9 mouse cellular contexts compared by ENCODE assay signal in genomic region chr12:26356191-26356590, GRCm38 (mm10). TPM values are rescaled to one million over a fixed set of nuclear protein-coding genes. Genes with fewer than 3 reads are reported as not detected.
DNase-seq lines count a peak whose midpoint lies in the region; ATAC-seq and TF ChIP-seq lines count a peak whose summit lies in the region.
"Had no signal": no experiment of that assay in that cellular context is flagged by ENCODE, and none has a peak within 500 bp of the region (broad histone marks: within the 10 kb centered on the region; RNA-seq: fewer than 3 reads in every experiment).

No protein-coding gene starts in this region.

- no peak for DNase-seq in hindbrain, embryonic 11.5 days (ENCODE audit: low spot score)
- peak; percentile 65 for DNase-seq in adrenal gland, postnatal 14 days
- peak; percentile 68 to 75 for DNase-seq in heart, postnatal 14 days
- peak; percentile 77 for DNase-seq in lung, postnatal 0 days (ENCODE audit: low spot score)
- no peak for DNase-seq in MN1 (ENCODE audit: low spot score)
- no peak for DNase-seq in hindbrain, embryonic 10.5 days (ENCODE audit: low spot score)

- no peak overlapping the region for H3K27ac ChIP-seq in hindbrain, embryonic 13.5 days
- no peak overlapping the region for H3K27ac ChIP-seq in hindbrain, embryonic 11.5 days (ENCODE audit: low read depth, low read length)
- 0 out of 2 replicates have a peak overlapping the region, but pooled peaks have one; percentile 1 for H3K27ac ChIP-seq in lung, postnatal 0 days (ENCODE audit: low read length)
- H3K27ac ChIP-seq in hindbrain, embryonic 10.5 days = no peak overlapping the region
- H3K27ac ChIP-seq in forebrain, embryonic 12.5 days = no peak overlapping the region

- H3K9me3 ChIP-seq in hindbrain, embryonic 13.5 days = no peaks in the 10 kb centered on the region
- H3K9me3 ChIP-seq in hindbrain, embryonic 11.5 days (ENCODE audit: control insufficient read depth, low read length) = no peaks in the 10 kb centered on the region
- H3K9me3 ChIP-seq in lung, postnatal 0 days (ENCODE audit: low read length) = no peaks in the 10 kb centered on the region
- no peaks in the 10 kb centered on the region for H3K9me3 ChIP-seq in hindbrain, embryonic 10.5 days
- no peaks in the 10 kb centered on the region for H3K9me3 ChIP-seq in forebrain, embryonic 12.5 days

- H3K4me3 ChIP-seq in hindbrain, embryonic 13.5 days = no peak overlapping the region
- H3K4me3 ChIP-seq in hindbrain, embryonic 11.5 days (ENCODE audit: low read depth, low read length) = no peak overlapping the region
- no peak overlapping the region for H3K4me3 ChIP-seq in lung, postnatal 0 days (ENCODE audit: low read depth, low read length)
- H3K4me3 ChIP-seq in hindbrain, embryonic 10.5 days = no peak overlapping the region
- no peak overlapping the region for H3K4me3 ChIP-seq in forebrain, embryonic 12.5 days (replicated peaks)
- H3K4me3 ChIP-seq: myocyte had no signal

- H3K36me3 ChIP-seq in hindbrain, embryonic 13.5 days = 0 out of 2 replicates have a peak, but pooled peaks cover 3% of the 10 kb centered on the region
- H3K36me3 ChIP-seq in hindbrain, embryonic 11.5 days (ENCODE audit: control insufficient read depth, insufficient read depth, low read length) = no peaks in the 10 kb centered on the region
- no peaks in the 10 kb centered on the region for H3K36me3 ChIP-seq in lung, postnatal 0 days (ENCODE audit: insufficient read depth, low read length)
- H3K36me3 ChIP-seq in hindbrain, embryonic 10.5 days = peaks cover 35% of the 10 kb centered on the region
- H3K36me3 ChIP-seq in forebrain, embryonic 12.5 days (replicated peaks) = peaks cover 9% of the 10 kb centered on the region

- peak; percentile 89 for TF ChIP-seq EP300 in lung, postnatal 0 days (IDR thresholded peaks at IDR 0.05)

- 0 out of 2 replicates have a peak overlapping the region, but pooled peaks have one; percentile 1 for H3K9ac ChIP-seq in hindbrain, embryonic 13.5 days
- H3K9ac ChIP-seq in hindbrain, embryonic 11.5 days (ENCODE audit: low read depth, low read length) = no peak overlapping the region
- H3K9ac ChIP-seq in lung, postnatal 0 days (replicated peaks; ENCODE audit: low read depth) = no peak overlapping the region
- H3K9ac ChIP-seq in forebrain, embryonic 12.5 days = no peak overlapping the region

- H3K4me1 ChIP-seq in hindbrain, embryonic 13.5 days (replicated peaks) = peaks cover 35% of the 10 kb centered on the region
- H3K4me1 ChIP-seq in hindbrain, embryonic 11.5 days (replicated peaks; ENCODE audit: control insufficient read depth, insufficient read depth, low read length) = no peaks in the 10 kb centered on the region
- peaks cover 3% of the 10 kb centered on the region; the same call in 1 of the 2 replicates for H3K4me1 ChIP-seq in lung, postnatal 0 days (ENCODE audit: insufficient read depth, low read depth, low read length)
- H3K4me1 ChIP-seq in hindbrain, embryonic 10.5 days (replicated peaks) = peaks cover 9% of the 10 kb centered on the region
- peaks cover 14% of the 10 kb centered on the region for H3K4me1 ChIP-seq in forebrain, embryonic 12.5 days

- TF ChIP-seq CTCF in lung, postnatal 0 days (IDR thresholded peaks at IDR 0.05) = no peak

- no peak overlapping the region for H3K4me2 ChIP-seq in hindbrain, embryonic 13.5 days
- H3K4me2 ChIP-seq in hindbrain, embryonic 11.5 days (replicated peaks; ENCODE audit: low read depth, low read length) = no peak overlapping the region
- no peak overlapping the region for H3K4me2 ChIP-seq in lung, postnatal 0 days (replicated peaks; ENCODE audit: low read depth, low read length)
- no peak overlapping the region for H3K4me2 ChIP-seq in forebrain, embryonic 12.5 days

- intact Hi-C loops in heart, postnatal 14 days (cut with DNase I) = loop anchor here (2.0 to 5.0 kb wide), 2 partner anchors 39 to 59 kb away; partner anchors contain the start of gene Rnf144a

- 87% methylated on average over 7 of the region's 7 CpGs for WGBS in hindbrain, embryonic 13.5 days
- WGBS in hindbrain, embryonic 11.5 days = 86% methylated on average over 7 of the region's 7 CpGs
- 28% methylated on average over 7 of the region's 7 CpGs for whole genome bisulfite sequencing in lung, postnatal 0 days
- WGBS in hindbrain, embryonic 10.5 days = 78% methylated on average over 7 of the region's 7 CpGs
- 90% methylated on average over 7 of the region's 7 CpGs for WGBS in forebrain, embryonic 12.5 days

- ATAC-seq in hindbrain, embryonic 13.5 days (ENCODE audit: low FRiP score) = no peak
- ATAC-seq in hindbrain, embryonic 11.5 days (ENCODE audit: low FRiP score) = no peak
- peak; percentile 67 for ATAC-seq in lung, postnatal 0 days
- ATAC-seq in forebrain, embryonic 12.5 days (ENCODE audit: low FRiP score) = no peak

- no peaks in the 10 kb centered on the region for H3K27me3 ChIP-seq in hindbrain, embryonic 13.5 days
- H3K27me3 ChIP-seq in hindbrain, embryonic 11.5 days (ENCODE audit: control insufficient read depth, insufficient read depth, low read length) = no peaks in the 10 kb centered on the region
- H3K27me3 ChIP-seq in lung, postnatal 0 days (replicated peaks; ENCODE audit: insufficient read depth, low read length) = no peaks in the 10 kb centered on the region
- H3K27me3 ChIP-seq in hindbrain, embryonic 10.5 days (ENCODE audit: insufficient read depth, poor library complexity, severe bottlenecking) = no peaks in the 10 kb centered on the region
- no peaks in the 10 kb centered on the region for H3K27me3 ChIP-seq in forebrain, embryonic 12.5 days

RNA-seq across cellular contexts. Expression of gene Rnf144a, which starts 58.9 kb away (rescaled TPM):
- 26.0 and 26.6 TPM in 2 replicates for polyA plus RNA-seq in hindbrain, embryonic 13.5 days (2015; fragmentation: Nextera tagmentation; extraction: Ambion mirVana)
- polyA plus RNA-seq in hindbrain, embryonic 11.5 days (2014; fragmentation: Nextera tagmentation; extraction: Ambion mirVana) = 23.7 and 30.8 TPM in 2 replicates
- 24.1 and 33.5 TPM in 2 replicates for total RNA-seq in adrenal gland, postnatal 14 days (2021)
- 10 to 100 TPM; 29.9 to 31.8 TPM for total RNA-seq in heart, postnatal 14 days (2021)
- polyA plus RNA-seq in lung, postnatal 0 days (2015; fragmentation: Nextera tagmentation; extraction: Ambion mirVana) = 69.6 and 73.7 TPM in 2 replicates
- polyA plus RNA-seq in hindbrain, embryonic 10.5 days (2016; fragmentation: Nextera tagmentation; extraction: Ambion mirVana) = 34.3 and 38.4 TPM in 2 replicates
- polyA plus RNA-seq in forebrain, embryonic 12.5 days (2016; fragmentation: Nextera tagmentation; extraction: Ambion mirVana) = 50.7 and 52.1 TPM in 2 replicates
- polyA plus RNA-seq: myocyte had no signal

Comparison
In these comparisons a context has a peak if more than half of its experiments do, and no peak if none do; other contexts are left out.
1. DNase-seq: peak in adrenal gland, postnatal 14 days (single experiment), heart, postnatal 14 days (2 of 2) and lung, postnatal 0 days (single experiment); none in hindbrain, embryonic 11.5 days (single experiment), MN1 (single experiment) and hindbrain, embryonic 10.5 days (single experiment).